Mouse (Mus musculus) kidney, postnatal 10 days (tissue): Measurements from ENCODE around the gene Olfr1330.
"Not testable (repeated sequence)": the region's sequence is repeated elsewhere in the genome, so short reads cannot be mapped to it uniquely, and the experiment has no call there.

Experiments used
- DNase-seq: peaks from one replicate; pipeline ENCODE4 v3.0.0; 2021; ENCODE audit warnings: mixed read lengths

Olfr1330 gene

DNA sequence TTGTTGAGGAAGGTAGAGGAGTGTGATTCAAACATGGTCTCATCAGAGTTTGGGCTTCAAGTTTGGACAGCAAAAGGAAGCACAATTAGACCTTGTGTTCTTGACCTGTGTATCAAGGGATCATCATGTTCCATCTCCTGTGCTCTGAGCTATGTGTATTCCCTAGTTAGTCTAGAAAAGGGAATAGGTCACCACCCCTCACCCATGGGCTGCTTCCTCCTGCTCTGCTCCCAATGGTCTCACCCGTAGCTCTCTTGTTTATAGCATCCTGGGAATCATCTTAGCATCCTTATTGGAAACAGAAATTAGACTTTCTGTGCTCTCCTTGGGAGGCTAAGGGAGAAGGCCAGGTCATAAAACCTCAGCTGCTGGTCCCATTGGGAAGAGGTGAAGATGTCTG lies at the start of gene Olfr1330:
Olfr1330 (plus strand) TSS at position 301 of the 400 bp plus-strand sequence.
- DNase-seq: no peak

DNA sequence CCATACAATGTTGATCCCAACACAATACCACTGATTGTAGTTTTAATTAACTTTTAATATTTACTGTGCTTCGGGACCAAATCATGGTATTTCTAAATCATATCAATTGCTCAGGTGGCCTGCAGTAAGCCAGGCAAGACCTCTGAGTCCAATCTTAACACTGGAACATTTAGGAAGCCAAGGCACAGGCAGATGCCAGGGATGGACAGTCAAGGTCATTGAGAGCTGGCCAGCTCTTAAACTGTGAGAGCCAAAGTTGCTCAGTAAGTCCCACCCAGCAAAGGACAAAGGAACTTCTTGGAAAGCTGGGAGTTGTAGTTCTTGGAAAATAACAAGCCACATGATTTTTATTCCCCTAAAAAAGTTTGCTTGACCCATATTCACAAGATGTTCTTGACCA lies 26.6 kb upstream of the Olfr1330 start:
- no peak for DNase-seq

DNA sequence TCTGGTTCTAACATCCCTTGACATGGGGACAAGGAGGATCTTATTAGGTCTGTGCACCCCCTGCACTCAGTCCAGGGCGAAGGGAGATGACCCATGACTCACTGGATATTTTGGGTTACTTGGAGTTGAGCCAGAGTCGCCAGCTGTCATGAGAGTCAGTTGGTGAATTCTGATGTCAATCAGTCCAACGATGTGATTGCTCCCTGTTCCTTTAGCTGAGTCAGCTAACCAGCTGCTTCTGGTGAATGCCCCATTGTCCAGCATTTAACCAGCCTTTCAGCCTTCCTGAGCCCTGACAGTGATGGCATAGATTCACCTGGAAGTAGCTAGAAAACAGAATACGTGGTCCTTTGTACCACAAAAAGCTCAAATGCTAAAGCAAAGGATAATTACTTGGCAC lies 25.7 kb upstream of the Olfr1330 start:
- DNase-seq: no peak

DNA sequence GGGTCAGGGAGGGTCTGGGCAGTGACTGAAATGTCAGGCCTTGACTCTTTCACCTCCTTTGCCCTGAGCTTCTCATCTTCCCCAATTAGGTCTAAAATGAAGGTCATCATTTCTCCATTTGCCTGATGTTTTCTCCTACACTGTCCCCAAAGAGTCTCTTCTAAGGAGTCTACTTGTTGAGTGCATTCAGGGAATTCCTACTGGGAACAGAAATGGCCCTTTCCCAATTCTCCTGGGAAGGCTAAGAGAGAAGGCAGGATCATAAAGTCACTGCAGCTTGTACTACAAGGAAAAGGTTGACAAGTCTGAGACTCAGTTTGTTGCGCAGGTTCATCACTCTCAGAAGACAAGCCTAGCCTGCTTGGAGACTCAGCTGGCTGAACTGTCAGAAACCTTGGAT lies 24.0 kb upstream of the Olfr1330 start, which contains the start of gene Olfr1331:
Olfr1331 (plus strand) TSS at position 301 of the 400 bp plus-strand sequence.
- DNase-seq: no peak

DNA sequence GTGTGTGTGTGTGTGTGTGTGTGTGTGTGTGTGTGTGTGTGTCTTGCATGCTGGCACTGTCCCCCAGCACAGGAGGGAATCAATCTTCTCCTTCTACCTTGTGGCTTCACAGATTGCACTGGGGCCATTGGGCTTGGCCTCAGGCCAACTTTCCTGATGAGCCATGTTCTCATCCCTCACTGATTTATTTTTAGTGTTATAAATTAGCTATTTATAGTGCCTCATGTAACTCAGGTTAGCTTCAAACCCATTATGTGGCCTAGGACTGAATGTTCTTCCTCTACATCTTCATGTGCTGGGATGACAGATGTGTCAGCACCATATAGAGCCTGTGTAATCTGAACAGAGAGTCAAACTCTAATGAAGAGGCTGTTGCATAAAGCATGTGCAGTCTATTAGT lies 20.8 kb upstream of the Olfr1330 start:
- no peak for DNase-seq

DNA sequence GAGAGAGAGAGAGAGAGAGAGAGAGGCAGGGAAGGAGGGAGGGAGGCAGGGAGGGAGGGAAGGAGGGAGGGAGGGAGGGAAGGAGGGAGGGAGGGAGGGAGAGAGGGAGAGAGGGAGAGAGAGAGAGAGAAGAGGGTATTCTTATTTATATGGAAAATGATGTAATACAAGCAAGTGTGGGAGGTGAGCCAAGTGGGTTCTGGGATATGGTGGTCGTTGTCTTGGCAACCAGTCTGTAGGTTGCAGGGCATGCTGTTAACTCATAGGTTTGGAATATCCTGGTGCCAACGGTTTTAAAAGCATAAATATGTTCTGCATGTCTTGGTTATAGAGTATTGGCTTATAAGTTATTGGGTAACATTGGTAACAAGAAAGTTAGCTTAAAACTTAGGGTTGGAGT lies 13.6 kb downstream of the Olfr1330 start:
- no peak for DNase-seq

DNA sequence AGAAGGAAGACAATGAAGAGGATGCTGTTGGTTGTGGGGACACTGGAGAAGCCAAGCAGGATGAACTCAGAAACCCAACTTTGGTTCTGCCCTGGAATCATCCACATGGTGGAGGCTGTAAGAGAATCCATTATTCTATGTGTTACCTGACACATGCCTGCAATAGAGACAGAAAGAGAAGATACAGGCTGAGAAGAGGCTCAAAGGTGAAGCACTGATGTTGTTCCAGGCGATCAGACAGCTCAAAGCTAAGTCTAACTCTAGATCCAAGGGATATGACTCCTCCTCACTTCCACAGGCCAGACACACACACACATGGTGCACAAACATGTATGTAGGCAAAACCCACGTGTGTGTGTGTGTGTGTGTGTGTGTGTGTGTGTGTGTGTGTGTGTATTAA lies 29.0 kb downstream of the Olfr1330 start, which contains the start of gene Olfr1329:
Olfr1329 (minus strand) TSS at position 101 of the 400 bp plus-strand sequence.
- not testable (repeated sequence) for DNase-seq

DNA sequence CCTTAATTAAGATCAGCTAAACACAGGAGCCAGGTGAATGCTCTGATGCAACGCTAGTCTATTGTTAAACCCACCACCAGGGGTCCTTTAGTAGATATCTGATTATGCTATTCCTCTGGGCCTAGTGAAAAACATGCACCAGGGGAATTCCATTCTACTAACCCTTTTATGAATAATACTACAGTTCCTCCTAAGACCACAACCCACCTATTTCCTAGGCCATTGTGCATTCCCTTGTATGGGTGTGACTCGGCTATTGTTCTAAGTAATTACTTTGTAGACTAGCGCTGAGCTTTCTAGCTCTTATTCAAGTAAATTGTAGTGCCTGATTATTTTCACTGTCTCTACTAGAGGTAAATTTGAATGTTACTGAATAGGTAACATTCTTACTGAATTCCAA lies 42.9 kb downstream of the Olfr1330 start:
- DNase-seq: not testable (repeated sequence)

DNA sequence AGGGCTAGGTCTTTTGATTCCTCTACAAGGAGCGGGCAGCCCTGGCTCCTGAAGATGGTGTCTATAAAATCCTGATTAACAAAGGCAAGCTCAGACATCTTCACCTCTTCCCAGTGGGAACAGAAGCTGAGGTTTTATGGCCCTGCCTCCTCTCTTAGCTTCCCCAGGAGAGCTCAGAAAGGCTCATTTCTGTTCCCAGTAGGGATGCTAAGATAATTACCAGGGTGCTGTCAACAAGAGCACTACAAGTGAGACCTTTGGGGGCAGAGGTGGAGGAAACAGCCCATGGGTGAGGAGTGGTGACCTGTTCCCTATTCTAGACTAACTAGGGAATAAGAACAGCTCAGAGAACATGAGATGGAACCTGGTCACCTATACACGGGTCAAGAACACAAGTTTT lies 50.1 kb downstream of the Olfr1330 start, which contains the start of gene Olfr1328:
Olfr1328 (minus strand) TSS at position 101 of the 400 bp plus-strand sequence.
- DNase-seq: no peak
